Mouse (Mus musculus): ENCODE data around the gene Clec2d. TPM values are rescaled to one million over a fixed set of nuclear protein-coding genes. Genes with fewer than 3 reads are reported as not detected.

The Clec2d gene
- polyA plus RNA-seq, 1 experiment from 2014 or later = not detected

GRCm38 (mm10) chr6:129223611-129224010 is 43.2 kb downstream of the Clec2d start:
- H3K9ac ChIP-seq (ENCODE audit: low read depth, low read length) = no peak overlapping the region
- no peak overlapping the region for H3K4me2 ChIP-seq
- H3K36me3 ChIP-seq (ENCODE audit: control insufficient read depth, insufficient read depth, low read length) = no peaks in the 10 kb centered on the region
- no peak overlapping the region for H3K4me3 ChIP-seq (ENCODE audit: low read depth, low read length)
- WGBS = 43% methylated on average over 2 of the region's 2 CpGs
- H3K9me3 ChIP-seq (ENCODE audit: control insufficient read depth, low read length) = no peaks in the 10 kb centered on the region
- DNase-seq (ENCODE audit: low spot score) (no peak), ATAC-seq (replicated peaks; ENCODE audit: low FRiP score) (peak; percentile 69)
- peaks cover 6% of the 10 kb centered on the region; the same call in 1 of the 2 replicates for H3K4me1 ChIP-seq (replicated peaks; ENCODE audit: control insufficient read depth, insufficient read depth, low read length)
- no peaks in the 10 kb centered on the region for H3K27me3 ChIP-seq (replicated peaks; ENCODE audit: control insufficient read depth, insufficient read depth, low read length)
- no peak overlapping the region for H3K27ac ChIP-seq (ENCODE audit: low read depth, low read length)

- 86% methylated on average over 1 of the region's 1 CpGs for WGBS
- Histone ChIP-seq H3K36me3 (ENCODE audit: control insufficient read depth, insufficient read depth, low read length) (no peaks in the 10 kb centered on the region), H3K9ac (ENCODE audit: low read depth, low read length) (no peak overlapping the region), H3K9me3 (ENCODE audit: control insufficient read depth, low read length) (no peaks in the 10 kb centered on the region), H3K27ac (ENCODE audit: low read depth, low read length) (no peak overlapping the region), H3K4me3 (ENCODE audit: low read depth, low read length) (no peak overlapping the region), H3K27me3 (replicated peaks; ENCODE audit: control insufficient read depth, insufficient read depth, low read length) (no peaks in the 10 kb centered on the region), H3K4me2 (no peak overlapping the region), H3K4me1 (replicated peaks; ENCODE audit: control insufficient read depth, insufficient read depth, low read length) (peaks cover 6% of the 10 kb centered on the region; the same call in 1 of the 2 replicates)
- ATAC-seq (replicated peaks; ENCODE audit: low FRiP score) (no peak), DNase-seq (ENCODE audit: low spot score) (no peak)
Measured at GRCm38 (mm10) chr6:129224090-129224489, 43.7 kb downstream of the Clec2d start.

- ATAC-seq (replicated peaks; ENCODE audit: low FRiP score) (no peak), DNase-seq (ENCODE audit: low spot score) (no peak)
- 75% methylated on average over 2 of the region's 2 CpGs for WGBS
- no peaks in the 10 kb centered on the region for H3K27me3 ChIP-seq (replicated peaks; ENCODE audit: control insufficient read depth, insufficient read depth, low read length)
- no peak overlapping the region for H3K27ac ChIP-seq (ENCODE audit: low read depth, low read length)
- no peaks in the 10 kb centered on the region for H3K36me3 ChIP-seq (ENCODE audit: control insufficient read depth, insufficient read depth, low read length)
- H3K4me1 ChIP-seq (replicated peaks; ENCODE audit: control insufficient read depth, insufficient read depth, low read length) = peaks cover 5% of the 10 kb centered on the region
- H3K4me3 ChIP-seq (ENCODE audit: low read depth, low read length) = no peak overlapping the region
- H3K4me2 ChIP-seq = no peak overlapping the region
- no peaks in the 10 kb centered on the region for H3K9me3 ChIP-seq (ENCODE audit: control insufficient read depth, low read length)
- H3K9ac ChIP-seq (ENCODE audit: low read depth, low read length) = no peak overlapping the region
Measured at GRCm38 (mm10) chr6:129225078-129225477, 44.7 kb downstream of the Clec2d start.

- Histone ChIP-seq H3K4me3 (ENCODE audit: low read depth, low read length) (no peak overlapping the region), H3K27ac (ENCODE audit: low read depth, low read length) (peak overlapping the region; percentile 78), H3K27me3 (replicated peaks; ENCODE audit: control insufficient read depth, insufficient read depth, low read length) (no peaks in the 10 kb centered on the region), H3K4me1 (replicated peaks; ENCODE audit: control insufficient read depth, insufficient read depth, low read length) (peaks cover 26% of the 10 kb centered on the region), H3K36me3 (ENCODE audit: control insufficient read depth, insufficient read depth, low read length) (no peaks in the 10 kb centered on the region), H3K9me3 (ENCODE audit: control insufficient read depth, low read length) (no peaks in the 10 kb centered on the region), H3K9ac (ENCODE audit: low read depth, low read length) (no peak overlapping the region), H3K4me2 (peak overlapping the region; percentile 2; the same call in 1 of the 2 replicates)
- ATAC-seq (replicated peaks; ENCODE audit: low FRiP score) = no peak
- no peak for DNase-seq (ENCODE audit: low spot score)
- WGBS = 39% methylated on average over 3 of the region's 3 CpGs
Measured at GRCm38 (mm10) chr6:129228935-129229773, 48.7 kb downstream of the Clec2d start.

- Histone ChIP-seq H3K4me3 (ENCODE audit: low read depth, low read length) (no peak overlapping the region), H3K27me3 (replicated peaks; ENCODE audit: control insufficient read depth, insufficient read depth, low read length) (no peaks in the 10 kb centered on the region), H3K4me2 (peak overlapping the region; percentile 24), H3K36me3 (ENCODE audit: control insufficient read depth, insufficient read depth, low read length) (no peaks in the 10 kb centered on the region), H3K9ac (ENCODE audit: low read depth, low read length) (peak overlapping the region; percentile 15; the same call in 1 of the 2 replicates), H3K9me3 (ENCODE audit: control insufficient read depth, low read length) (no peaks in the 10 kb centered on the region), H3K27ac (ENCODE audit: low read depth, low read length) (peak overlapping the region; percentile 78), H3K4me1 (replicated peaks; ENCODE audit: control insufficient read depth, insufficient read depth, low read length) (peaks cover 32% of the 10 kb centered on the region)
- peak; percentile 82 for ATAC-seq (replicated peaks; ENCODE audit: low FRiP score)
- WGBS = 53% methylated on average over 3 of the region's 3 CpGs
- no peak for DNase-seq (ENCODE audit: low spot score)
Measured at GRCm38 (mm10) chr6:129229774-129230578, 49.6 kb downstream of the Clec2d start.

- 61% methylated on average over 5 of the region's 5 CpGs for WGBS
- peaks cover 47% of the 10 kb centered on the region for H3K4me1 ChIP-seq (replicated peaks; ENCODE audit: control insufficient read depth, insufficient read depth, low read length)
- peak overlapping the region; percentile 68 for H3K27ac ChIP-seq (ENCODE audit: low read depth, low read length)
Measured at GRCm38 (mm10) chr6:129232005-129232841, 51.8 kb downstream of the Clec2d start.

DNA sequence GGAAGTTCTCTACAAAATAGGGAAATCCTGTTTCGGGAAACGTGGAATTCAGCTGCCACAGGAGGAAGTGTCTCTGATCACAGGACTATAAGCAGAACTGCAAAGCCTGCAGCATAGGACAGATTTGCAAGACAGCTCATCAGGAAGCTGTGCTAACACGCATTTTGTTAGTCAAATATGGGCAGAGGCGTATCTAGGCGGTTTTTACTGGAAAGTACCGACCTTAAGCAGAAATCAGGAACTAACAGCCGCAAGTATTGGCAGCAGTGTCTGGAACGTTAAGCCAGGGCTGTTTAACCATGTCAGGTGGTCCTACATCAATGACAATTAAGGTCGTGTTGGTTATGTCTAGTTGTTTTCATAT is 52.4 kb downstream of the Clec2d start:
- H3K4me3 ChIP-seq (ENCODE audit: low read depth, low read length) = no peak overlapping the region

More at GRCm38 (mm10) chr6:129232005-129232841, 51.8 kb downstream of the Clec2d start:
- no peaks in the 10 kb centered on the region for H3K27me3 ChIP-seq (replicated peaks; ENCODE audit: control insufficient read depth, insufficient read depth, low read length)
- H3K9ac ChIP-seq (ENCODE audit: low read depth, low read length) = no peak overlapping the region
- H3K36me3 ChIP-seq (ENCODE audit: control insufficient read depth, insufficient read depth, low read length) = no peaks in the 10 kb centered on the region
- 0 out of 2 replicates have a peak overlapping the region, but pooled peaks have one; percentile 12 for H3K4me2 ChIP-seq
- H3K9me3 ChIP-seq (ENCODE audit: control insufficient read depth, low read length) = no peaks in the 10 kb centered on the region
- ATAC-seq (replicated peaks; ENCODE audit: low FRiP score) = no peak
- no peak for DNase-seq (ENCODE audit: low spot score)
- no peak overlapping the region for H3K4me3 ChIP-seq (ENCODE audit: low read depth, low read length)

GRCm38 (mm10) chr6:129233366-129233954 is 53.0 kb downstream of the Clec2d start:
- no peak for ATAC-seq (replicated peaks; ENCODE audit: low FRiP score)
- Histone ChIP-seq H3K27ac (ENCODE audit: low read depth, low read length) (peak overlapping the region; percentile 68; the same call in 1 of the 2 replicates), H3K9ac (ENCODE audit: low read depth, low read length) (no peak overlapping the region), H3K27me3 (replicated peaks; ENCODE audit: control insufficient read depth, insufficient read depth, low read length) (no peaks in the 10 kb centered on the region), H3K36me3 (ENCODE audit: control insufficient read depth, insufficient read depth, low read length) (no peaks in the 10 kb centered on the region), H3K4me1 (replicated peaks; ENCODE audit: control insufficient read depth, insufficient read depth, low read length) (peaks cover 50% of the 10 kb centered on the region), H3K9me3 (ENCODE audit: control insufficient read depth, low read length) (no peaks in the 10 kb centered on the region), H3K4me3 (ENCODE audit: low read depth, low read length) (no peak overlapping the region), H3K4me2 (peak overlapping the region; percentile 13; the same call in 1 of the 2 replicates)
- DNase-seq (ENCODE audit: low spot score) = no peak
- 75% methylated on average over 6 of the region's 6 CpGs for WGBS

More for the DNA sequence above, 52.4 kb downstream of the Clec2d start:
- peak overlapping the region; percentile 12; the same call in 1 of the 2 replicates for H3K4me2 ChIP-seq
- peak; percentile 33 for DNase-seq (ENCODE audit: low spot score)
- no peak overlapping the region for H3K9ac ChIP-seq (ENCODE audit: low read depth, low read length)
- WGBS = 30% methylated on average over 9 of the region's 9 CpGs
- peak overlapping the region; percentile 68 for H3K27ac ChIP-seq (ENCODE audit: low read depth, low read length)
- H3K9me3 ChIP-seq (ENCODE audit: control insufficient read depth, low read length) = no peaks in the 10 kb centered on the region
- no peaks in the 10 kb centered on the region for H3K36me3 ChIP-seq (ENCODE audit: control insufficient read depth, insufficient read depth, low read length)
- H3K4me1 ChIP-seq (replicated peaks; ENCODE audit: control insufficient read depth, insufficient read depth, low read length) = peaks cover 50% of the 10 kb centered on the region
- ATAC-seq (replicated peaks; ENCODE audit: low FRiP score) = peak; percentile 21
- no peaks in the 10 kb centered on the region for H3K27me3 ChIP-seq (replicated peaks; ENCODE audit: control insufficient read depth, insufficient read depth, low read length)
